Mouse (Mus musculus): ENCODE data around the gene Trappc2l. TPM values are rescaled to one million over a fixed set of nuclear protein-coding genes. Genes with fewer than 3 reads are reported as not detected.
"Not testable (repeated sequence)": the region's sequence is repeated elsewhere in the genome, so short reads cannot be mapped to it uniquely, and the experiment has no call there.

The Trappc2l gene
- polyA plus RNA-seq, 1 experiment from 2014 or later = 113 TPM

GRCm38 (mm10) chr8:122629388-122629787 is 17.9 kb downstream of the Trappc2l start:
- no peaks in the 10 kb centered on the region for H3K4me1 ChIP-seq
- H3K27me3 ChIP-seq (replicated peaks) = no peaks in the 10 kb centered on the region
- H3K9ac ChIP-seq (replicated peaks) = no peak overlapping the region
- WGBS = 29% methylated on average over 10 of the region's 10 CpGs
- H3K36me3 ChIP-seq = peaks cover 33% of the 10 kb centered on the region
- no peak for ATAC-seq (ENCODE audit: low FRiP score)
- H3K4me2 ChIP-seq = no peak overlapping the region
- H3K9me3 ChIP-seq (replicated peaks) = no peaks in the 10 kb centered on the region
- no peak overlapping the region for H3K4me3 ChIP-seq (replicated peaks)
- H3K27ac ChIP-seq (replicated peaks) = no peak overlapping the region

- no peak overlapping the region for H3K4me2 ChIP-seq
Observed at GRCm38 (mm10) chr8:122630696-122631095, 19.3 kb downstream of the Trappc2l start.

GRCm38 (mm10) chr8:122632134-122632533 is 20.7 kb downstream of the Trappc2l start:
- peaks cover 59% of the 10 kb centered on the region for H3K36me3 ChIP-seq
- H3K27me3 ChIP-seq (replicated peaks); H3K27ac ChIP-seq (replicated peaks); H3K4me2 ChIP-seq; H3K4me1 ChIP-seq; H3K4me3 ChIP-seq (replicated peaks); ATAC-seq (ENCODE audit: low FRiP score); H3K9ac ChIP-seq (replicated peaks); H3K9me3 ChIP-seq (replicated peaks): not testable (repeated sequence)
- WGBS = 82% methylated on average over 3 of the region's 3 CpGs

More at GRCm38 (mm10) chr8:122630696-122631095, 19.3 kb downstream of the Trappc2l start:
- 0 out of 2 replicates have a peak overlapping the region, but pooled peaks have one; percentile 2 for H3K27ac ChIP-seq (replicated peaks)
- H3K9me3 ChIP-seq (replicated peaks) = no peaks in the 10 kb centered on the region
- peaks cover 46% of the 10 kb centered on the region for H3K36me3 ChIP-seq
- H3K4me1 ChIP-seq = no peaks in the 10 kb centered on the region
- no peaks in the 10 kb centered on the region for H3K27me3 ChIP-seq (replicated peaks)
- no peak overlapping the region for H3K4me3 ChIP-seq (replicated peaks)
- H3K9ac ChIP-seq (replicated peaks) = no peak overlapping the region
- WGBS = 60% methylated on average over 22 of the region's 22 CpGs
- ATAC-seq (ENCODE audit: low FRiP score) = no peak

- ATAC-seq (ENCODE audit: low FRiP score) = no peak
Observed at GRCm38 (mm10) chr8:122633205-122633604, 21.8 kb downstream of the Trappc2l start.

GRCm38 (mm10) chr8:122635878-122636802 is 24.7 kb downstream of the Trappc2l start:
- Histone ChIP-seq H3K27ac (replicated peaks) (no peak overlapping the region), H3K9ac (replicated peaks) (no peak overlapping the region), H3K9me3 (replicated peaks) (no peaks in the 10 kb centered on the region), H3K27me3 (replicated peaks) (no peaks in the 10 kb centered on the region), H3K36me3 (peaks cover 61% of the 10 kb centered on the region), H3K4me3 (replicated peaks) (no peak overlapping the region), H3K4me1 (peaks cover 22% of the 10 kb centered on the region), H3K4me2 (no peak overlapping the region)
- 78% methylated on average over 14 of the region's 14 CpGs for WGBS
- no peak for ATAC-seq (ENCODE audit: low FRiP score)

More at GRCm38 (mm10) chr8:122633205-122633604, 21.8 kb downstream of the Trappc2l start:
- Histone ChIP-seq H3K9ac (replicated peaks) (no peak overlapping the region), H3K4me3 (replicated peaks) (no peak overlapping the region), H3K36me3 (peaks cover 69% of the 10 kb centered on the region), H3K4me1 (no peaks in the 10 kb centered on the region), H3K4me2 (no peak overlapping the region), H3K27me3 (replicated peaks) (no peaks in the 10 kb centered on the region), H3K27ac (replicated peaks) (no peak overlapping the region), H3K9me3 (replicated peaks) (no peaks in the 10 kb centered on the region)
- 92% methylated on average over 14 of the region's 14 CpGs for WGBS

- Histone ChIP-seq H3K36me3 (peaks cover 67% of the 10 kb centered on the region), H3K4me1 (peaks cover 22% of the 10 kb centered on the region), H3K27ac (replicated peaks) (no peak overlapping the region), H3K4me2 (no peak overlapping the region), H3K27me3 (replicated peaks) (no peaks in the 10 kb centered on the region), H3K9me3 (replicated peaks) (no peaks in the 10 kb centered on the region), H3K9ac (replicated peaks) (no peak overlapping the region), H3K4me3 (replicated peaks) (no peak overlapping the region)
- ATAC-seq (ENCODE audit: low FRiP score) = no peak
- WGBS = 68% methylated on average over 9 of the region's 9 CpGs
Observed at GRCm38 (mm10) chr8:122636803-122637175, 25.3 kb downstream of the Trappc2l start.

- WGBS = 94% methylated on average over 9 of the region's 9 CpGs
- ATAC-seq (ENCODE audit: low FRiP score) = no peak
- Histone ChIP-seq H3K4me2 (no peak overlapping the region), H3K9me3 (replicated peaks) (no peaks in the 10 kb centered on the region), H3K4me1 (peaks cover 22% of the 10 kb centered on the region), H3K27ac (replicated peaks) (no peak overlapping the region), H3K9ac (replicated peaks) (no peak overlapping the region), H3K36me3 (peaks cover 71% of the 10 kb centered on the region), H3K4me3 (replicated peaks) (no peak overlapping the region), H3K27me3 (replicated peaks) (no peaks in the 10 kb centered on the region)
Observed at GRCm38 (mm10) chr8:122637230-122637629, 25.8 kb downstream of the Trappc2l start.

- no peak overlapping the region for H3K9ac ChIP-seq (replicated peaks)
- H3K4me2 ChIP-seq = no peak overlapping the region
- WGBS = 66% methylated on average over 16 of the region's 16 CpGs
- H3K4me1 ChIP-seq = peaks cover 22% of the 10 kb centered on the region
- H3K27me3 ChIP-seq (replicated peaks) = no peaks in the 10 kb centered on the region
- ATAC-seq (ENCODE audit: low FRiP score) = no peak
- H3K36me3 ChIP-seq = peaks cover 64% of the 10 kb centered on the region
- no peak overlapping the region for H3K4me3 ChIP-seq (replicated peaks)
- H3K9me3 ChIP-seq (replicated peaks) = no peaks in the 10 kb centered on the region
- H3K27ac ChIP-seq (replicated peaks) = no peak overlapping the region
Observed at GRCm38 (mm10) chr8:122638601-122639000, 27.2 kb downstream of the Trappc2l start.

GRCm38 (mm10) chr8:122639521-122640248 is 28.2 kb downstream of the Trappc2l start:
- Histone ChIP-seq H3K4me3 (replicated peaks) (no peak overlapping the region), H3K9me3 (replicated peaks) (no peaks in the 10 kb centered on the region), H3K27me3 (replicated peaks) (no peaks in the 10 kb centered on the region), H3K4me1 (peaks cover 22% of the 10 kb centered on the region), H3K9ac (replicated peaks) (no peak overlapping the region), H3K4me2 (no peak overlapping the region), H3K27ac (replicated peaks) (peak overlapping the region; percentile 24; the same call in 1 of the 2 replicates), H3K36me3 (peaks cover 56% of the 10 kb centered on the region)
- no peak; the same call in 1 of the 2 replicates for ATAC-seq (ENCODE audit: low FRiP score)
- 39% methylated on average over 16 of the region's 16 CpGs for WGBS

- WGBS = 91% methylated on average over 4 of the region's 4 CpGs
- H3K9me3 ChIP-seq (replicated peaks) = no peaks in the 10 kb centered on the region
- H3K27ac ChIP-seq (replicated peaks) = no peak overlapping the region
- H3K4me3 ChIP-seq (replicated peaks) = no peak overlapping the region
- peaks cover 22% of the 10 kb centered on the region for H3K4me1 ChIP-seq
- no peak for ATAC-seq (ENCODE audit: low FRiP score)
- peaks cover 53% of the 10 kb centered on the region for H3K36me3 ChIP-seq
- no peak overlapping the region for H3K9ac ChIP-seq (replicated peaks)
- no peak overlapping the region for H3K4me2 ChIP-seq
- no peaks in the 10 kb centered on the region for H3K27me3 ChIP-seq (replicated peaks)
Observed at GRCm38 (mm10) chr8:122640825-122641224, 29.4 kb downstream of the Trappc2l start.

- 88% methylated on average over 15 of the region's 15 CpGs for WGBS
- Histone ChIP-seq H3K4me3 (replicated peaks) (no peak overlapping the region), H3K4me2 (no peak overlapping the region), H3K9ac (replicated peaks) (no peak overlapping the region), H3K36me3 (peaks cover 51% of the 10 kb centered on the region), H3K27ac (replicated peaks) (no peak overlapping the region), H3K27me3 (replicated peaks) (no peaks in the 10 kb centered on the region), H3K4me1 (peaks cover 22% of the 10 kb centered on the region), H3K9me3 (replicated peaks) (no peaks in the 10 kb centered on the region)
- no peak for ATAC-seq (ENCODE audit: low FRiP score)
Observed at GRCm38 (mm10) chr8:122641406-122641805, 30.0 kb downstream of the Trappc2l start.
